Mouse (Mus musculus) heart, embryonic 13.5 days (tissue): ENCODE measurements at regions not wholly inside any gene's neighbourhood (a gene's known extent, or its start where the extent isn't known, plus 50 kb on each side); places are given as distances from the start of the nearest gene placed in this dataset.

ENCODE experiments used
- ATAC-seq: fragments of 200-750 bp; cut with Nextera tagmentation; 2 replicates; pipeline ENCODE4 v1.8.0; 2017; ENCODE audit warnings: moderate TSS enrichment; ENCODE audit not compliant: insufficient number of reproducible peaks, low FRiP score, low TSS enrichment; ENCODE audit errors: extremely low read depth
- H3K27ac ChIP-seq: fragments of 300-500 bp; sonication (generic); replicated peaks from 2 replicates; pipeline ENCODE4 v1.5.1; 2015; ENCODE audit warnings: moderate library complexity, mild to moderate bottlenecking, inconsistent platforms
- H3K27me3 ChIP-seq: fragments of 300-500 bp; sonication (generic); replicated peaks from 2 replicates; pipeline ENCODE4 v1.6.1; 2015; ENCODE audit warnings: mild to moderate bottlenecking, inconsistent platforms
- H3K36me3 ChIP-seq: fragments of 300-500 bp; sonication (generic); 2 replicates; pipeline ENCODE4 v1.6.1; 2015; ENCODE audit warnings: mild to moderate bottlenecking, inconsistent platforms
- H3K4me1 ChIP-seq: fragments of 300-500 bp; sonication (generic); 2 replicates; pipeline ENCODE4 v1.6.1; 2015; ENCODE audit warnings: inconsistent platforms
- H3K4me2 ChIP-seq: fragments of 300-500 bp; sonication (generic); 2 replicates; pipeline ENCODE4 v1.6.1; 2015; ENCODE audit warnings: inconsistent platforms, mild to moderate bottlenecking, moderate library complexity
- H3K4me3 ChIP-seq: fragments of 300-500 bp; sonication (generic); 2 replicates; pipeline ENCODE4 v1.5.1; 2015; ENCODE audit warnings: moderate library complexity, mild to moderate bottlenecking, inconsistent platforms
- H3K9ac ChIP-seq: fragments of 300-500 bp; sonication (generic); 2 replicates; pipeline ENCODE4 v1.6.1; 2015; ENCODE audit warnings: inconsistent platforms, mild to moderate bottlenecking, moderate library complexity
- H3K9me3 ChIP-seq: fragments of 300-500 bp; sonication (generic); 2 replicates; pipeline ENCODE4 v1.6.1; 2016; ENCODE audit warnings: inconsistent platforms
- WGBS: fragments of 180-500 bp; shearing (Covaris S2); methylation state at CpG from one replicate; pipeline ENCODE4 v1.1.7; 2015; ENCODE audit warnings: mixed read lengths; 5-methylcytosine and 5-hydroxymethylcytosine counted together

DNA sequence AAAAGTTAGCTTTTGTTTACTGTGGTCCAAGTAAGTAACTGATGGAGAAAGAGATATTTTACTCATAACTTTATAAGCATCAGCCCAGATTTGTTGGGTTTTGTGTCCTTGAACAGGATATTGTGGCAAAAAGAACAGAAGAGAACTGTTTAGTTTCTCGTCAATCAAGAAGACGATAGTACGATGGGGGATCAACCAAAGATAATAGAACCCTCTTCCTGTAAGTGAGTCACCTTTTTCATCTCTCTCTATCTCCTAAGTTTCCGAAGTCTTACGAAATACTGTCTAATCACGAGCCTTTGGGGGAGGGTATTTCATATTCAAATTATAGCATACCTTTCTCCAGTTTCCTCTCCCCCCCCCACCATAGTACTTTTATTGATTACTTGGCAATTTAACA, 1045.0 kb upstream of the Lrrc6 start:
- Histone ChIP-seq H3K4me3 (no peak overlapping the region), H3K4me2 (no peak overlapping the region), H3K27ac (no peak overlapping the region), H3K36me3 (no peaks in the 10 kb centered on the region), H3K9me3 (no peaks in the 10 kb centered on the region), H3K9ac (no peak overlapping the region), H3K4me1 (no peaks in the 10 kb centered on the region), H3K27me3 (no peaks in the 10 kb centered on the region)
- whole genome bisulfite sequencing, result 63% methylated on average over 6 of the region's 6 CpGs
- ATAC-seq, result no peak

DNA sequence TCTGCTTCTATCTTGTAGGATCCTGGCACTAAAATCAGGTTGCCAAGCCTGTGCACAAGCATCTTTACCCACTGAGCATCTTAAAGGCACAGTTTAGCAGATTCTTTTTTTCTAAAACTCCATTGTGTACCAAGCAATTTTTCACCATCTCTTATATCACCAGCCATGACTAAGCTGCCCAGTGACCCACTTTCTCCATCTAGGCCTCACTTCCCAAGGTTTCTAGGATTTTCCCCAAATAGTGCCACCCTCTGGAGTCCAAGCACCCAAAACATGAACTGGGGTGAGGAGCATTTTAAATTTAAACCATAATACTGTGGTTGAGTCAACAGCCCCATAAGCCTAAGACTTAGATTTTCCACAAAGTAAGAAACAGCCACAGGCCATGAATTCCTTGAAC, 1013.0 kb upstream of the Lrrc6 start:
- H3K27ac ChIP-seq, result no peak overlapping the region
- no peak for ATAC-seq

DNA sequence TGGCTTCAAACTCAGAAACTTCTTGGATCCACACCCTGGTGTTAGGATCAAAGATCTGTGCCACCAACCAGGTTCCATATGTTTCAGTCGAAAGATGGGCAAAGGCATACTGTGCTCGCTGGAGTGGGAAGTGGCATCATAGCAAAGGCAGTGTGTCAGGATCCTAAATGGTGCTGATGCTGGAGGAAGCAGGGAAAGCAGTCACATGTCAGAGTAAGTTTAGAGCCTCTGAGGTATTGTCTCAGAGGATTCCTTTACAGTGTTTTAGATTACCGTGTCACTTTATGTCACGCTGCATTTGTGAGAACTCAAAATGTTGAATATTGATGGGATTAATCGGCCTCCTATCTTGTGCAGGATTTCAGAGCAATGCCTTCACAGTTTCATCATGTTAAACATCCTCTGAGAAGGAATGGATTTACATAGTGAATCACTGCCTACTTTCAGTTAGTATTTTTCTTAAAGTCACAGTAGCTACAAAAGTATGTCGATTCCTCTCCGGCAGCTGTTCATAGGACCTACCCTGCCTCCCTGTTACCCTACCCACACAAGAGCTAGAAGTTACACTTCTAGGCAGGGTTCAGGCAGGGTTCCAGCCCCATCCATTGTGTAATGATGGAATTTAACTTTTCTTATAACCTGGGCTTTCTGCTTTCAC, 994.4 kb upstream of the Lrrc6 start:
- Histone ChIP-seq H3K4me3 (no peak overlapping the region), H3K27ac (no peak overlapping the region), H3K9me3 (no peaks in the 10 kb centered on the region), H3K4me2 (no peak overlapping the region), H3K4me1 (no peaks in the 10 kb centered on the region), H3K9ac (no peak overlapping the region), H3K27me3 (no peaks in the 10 kb centered on the region), H3K36me3 (no peaks in the 10 kb centered on the region)
- no peak for ATAC-seq
- 80% methylated on average over 7 of the region's 7 CpGs for whole genome bisulfite sequencing

More for the DNA sequence above, 1013.0 kb upstream of the Lrrc6 start:
- H3K9ac ChIP-seq, result no peak overlapping the region
- no peaks in the 10 kb centered on the region for H3K27me3 ChIP-seq
- no peaks in the 10 kb centered on the region for H3K36me3 ChIP-seq
- H3K4me2 ChIP-seq, result no peak overlapping the region
- no peak overlapping the region for H3K4me3 ChIP-seq
- H3K4me1 ChIP-seq, result no peaks in the 10 kb centered on the region
- H3K9me3 ChIP-seq, result no peaks in the 10 kb centered on the region

DNA sequence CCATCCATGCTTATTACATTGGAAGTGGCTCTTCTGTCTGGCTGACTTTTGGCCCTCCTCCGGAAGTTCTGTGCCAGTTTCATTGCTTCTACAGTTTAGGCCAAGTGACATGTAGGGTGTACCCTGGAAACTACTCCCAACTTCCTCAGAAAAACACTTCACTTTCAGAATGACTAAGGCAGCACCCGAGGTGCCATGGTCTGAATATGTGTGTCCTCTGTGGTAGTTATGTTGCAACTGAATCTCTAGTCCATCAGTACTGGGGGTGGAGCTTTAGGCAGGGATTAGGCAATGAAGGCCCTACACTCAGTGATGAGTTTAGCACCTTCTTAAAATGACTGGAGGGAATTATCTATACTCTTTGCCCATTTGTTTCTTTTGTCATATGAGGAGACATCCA, 981.0 kb upstream of the Lrrc6 start:
- Histone ChIP-seq H3K27ac (no peak overlapping the region), H3K4me3 (no peak overlapping the region), H3K4me1 (no peaks in the 10 kb centered on the region), H3K4me2 (no peak overlapping the region), H3K9ac (no peak overlapping the region), H3K9me3 (no peaks in the 10 kb centered on the region), H3K27me3 (no peaks in the 10 kb centered on the region), H3K36me3 (no peaks in the 10 kb centered on the region)
- ATAC-seq, result no peak
- WGBS, result 79% methylated on average over 2 of the region's 2 CpGs

DNA sequence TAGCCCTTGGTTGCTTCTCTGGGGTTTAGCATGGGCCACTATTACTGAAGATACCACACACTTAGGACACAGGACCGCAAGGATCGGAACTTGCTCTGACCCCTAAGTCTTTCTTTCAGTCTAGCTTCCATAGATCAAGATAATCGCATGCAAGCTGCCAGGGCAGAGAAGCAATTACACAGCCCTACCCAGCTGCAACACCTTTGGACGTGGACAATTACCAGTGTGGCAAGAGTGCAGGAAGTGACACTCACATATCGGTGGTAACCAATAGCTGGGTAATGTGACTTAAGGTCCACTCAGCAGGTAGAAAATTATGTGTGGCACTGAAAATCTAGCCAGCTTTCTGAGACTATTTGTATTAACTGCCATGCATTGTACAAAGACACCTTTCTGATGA, 973.6 kb upstream of the Lrrc6 start:
- no peaks in the 10 kb centered on the region for H3K9me3 ChIP-seq
- H3K4me3 ChIP-seq, result no peak overlapping the region
- no peaks in the 10 kb centered on the region for H3K36me3 ChIP-seq
- no peaks in the 10 kb centered on the region for H3K4me1 ChIP-seq
- H3K9ac ChIP-seq, result no peak overlapping the region
- 85% methylated on average over 5 of the region's 5 CpGs for WGBS
- ATAC-seq, result no peak
- H3K27ac ChIP-seq, result no peak overlapping the region
- H3K4me2 ChIP-seq, result no peak overlapping the region
- no peaks in the 10 kb centered on the region for H3K27me3 ChIP-seq

DNA sequence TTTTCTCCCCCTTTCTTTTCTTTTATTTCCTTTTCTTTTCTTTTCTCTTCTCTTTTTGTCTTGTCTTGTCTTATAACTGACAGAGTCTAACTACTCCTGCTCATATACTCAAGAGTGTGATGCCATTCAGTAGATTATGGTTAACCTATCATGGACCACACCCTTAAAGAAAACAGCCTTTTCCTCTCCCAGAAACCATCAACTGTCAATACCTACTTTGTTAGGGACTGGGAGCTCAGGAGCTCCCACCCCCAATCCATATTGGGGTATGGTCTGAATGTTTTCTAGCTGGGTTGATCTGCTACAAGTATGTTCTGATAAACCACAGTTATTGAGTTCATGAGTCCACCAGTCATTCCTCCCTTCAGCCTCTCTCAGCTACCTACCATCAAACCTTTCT, 972.3 kb upstream of the Lrrc6 start:
- no peaks in the 10 kb centered on the region for H3K4me1 ChIP-seq
- no peak overlapping the region for H3K4me3 ChIP-seq
- no peaks in the 10 kb centered on the region for H3K9me3 ChIP-seq
- no peak overlapping the region for H3K4me2 ChIP-seq
- ATAC-seq, result no peak
- H3K27me3 ChIP-seq, result no peaks in the 10 kb centered on the region
- no peaks in the 10 kb centered on the region for H3K36me3 ChIP-seq
- no peak overlapping the region for H3K27ac ChIP-seq
- no peak overlapping the region for H3K9ac ChIP-seq

DNA sequence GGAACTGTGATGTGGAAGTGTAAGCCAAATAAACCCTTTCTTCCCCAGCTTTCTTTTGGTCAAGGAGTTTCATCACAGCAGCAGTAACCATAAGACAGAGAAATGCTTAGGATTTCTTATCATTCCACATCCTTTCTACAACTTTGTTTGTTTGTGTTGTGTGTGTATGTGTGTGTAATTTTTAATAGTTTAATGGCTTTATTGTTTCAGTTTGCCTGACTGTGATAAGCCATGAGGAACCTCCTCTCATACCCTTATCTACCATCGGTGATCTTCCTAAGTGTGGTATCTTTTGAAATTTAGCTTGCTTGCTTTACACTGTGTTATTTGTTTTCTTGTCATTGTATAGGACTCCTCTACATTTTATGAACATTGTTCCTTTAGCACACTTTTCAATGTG, 970.6 kb upstream of the Lrrc6 start:
- Histone ChIP-seq H3K4me3 (no peak overlapping the region), H3K27me3 (no peaks in the 10 kb centered on the region), H3K9me3 (no peaks in the 10 kb centered on the region), H3K4me1 (no peaks in the 10 kb centered on the region), H3K9ac (no peak overlapping the region), H3K36me3 (no peaks in the 10 kb centered on the region), H3K4me2 (no peak overlapping the region), H3K27ac (no peak overlapping the region)
- WGBS, result 81% methylated on average over 1 of the region's 1 CpGs
- no peak for ATAC-seq

DNA sequence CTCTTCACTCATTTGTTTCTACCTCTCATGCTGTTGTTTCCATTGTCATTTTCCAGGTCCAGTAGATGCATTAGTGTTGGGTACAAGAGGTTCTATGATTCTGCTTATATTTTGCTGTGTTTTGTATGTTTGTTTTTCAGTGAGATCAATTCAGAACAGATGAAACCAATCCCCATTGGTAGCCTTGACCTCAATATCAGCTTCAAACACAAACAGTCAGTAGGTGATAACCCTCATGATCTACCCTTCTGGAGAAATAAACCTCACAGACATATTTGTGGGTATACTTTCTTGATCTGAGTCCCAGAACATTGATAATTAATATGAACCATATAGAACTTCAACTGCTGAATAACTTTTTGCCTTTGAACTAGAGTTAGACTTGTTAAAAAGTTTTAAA, 969.3 kb upstream of the Lrrc6 start:
- Histone ChIP-seq H3K4me2 (no peak overlapping the region), H3K36me3 (no peaks in the 10 kb centered on the region), H3K9ac (no peak overlapping the region), H3K27ac (no peak overlapping the region), H3K9me3 (no peaks in the 10 kb centered on the region), H3K4me1 (no peaks in the 10 kb centered on the region), H3K4me3 (no peak overlapping the region), H3K27me3 (no peaks in the 10 kb centered on the region)
- ATAC-seq, result no peak

DNA sequence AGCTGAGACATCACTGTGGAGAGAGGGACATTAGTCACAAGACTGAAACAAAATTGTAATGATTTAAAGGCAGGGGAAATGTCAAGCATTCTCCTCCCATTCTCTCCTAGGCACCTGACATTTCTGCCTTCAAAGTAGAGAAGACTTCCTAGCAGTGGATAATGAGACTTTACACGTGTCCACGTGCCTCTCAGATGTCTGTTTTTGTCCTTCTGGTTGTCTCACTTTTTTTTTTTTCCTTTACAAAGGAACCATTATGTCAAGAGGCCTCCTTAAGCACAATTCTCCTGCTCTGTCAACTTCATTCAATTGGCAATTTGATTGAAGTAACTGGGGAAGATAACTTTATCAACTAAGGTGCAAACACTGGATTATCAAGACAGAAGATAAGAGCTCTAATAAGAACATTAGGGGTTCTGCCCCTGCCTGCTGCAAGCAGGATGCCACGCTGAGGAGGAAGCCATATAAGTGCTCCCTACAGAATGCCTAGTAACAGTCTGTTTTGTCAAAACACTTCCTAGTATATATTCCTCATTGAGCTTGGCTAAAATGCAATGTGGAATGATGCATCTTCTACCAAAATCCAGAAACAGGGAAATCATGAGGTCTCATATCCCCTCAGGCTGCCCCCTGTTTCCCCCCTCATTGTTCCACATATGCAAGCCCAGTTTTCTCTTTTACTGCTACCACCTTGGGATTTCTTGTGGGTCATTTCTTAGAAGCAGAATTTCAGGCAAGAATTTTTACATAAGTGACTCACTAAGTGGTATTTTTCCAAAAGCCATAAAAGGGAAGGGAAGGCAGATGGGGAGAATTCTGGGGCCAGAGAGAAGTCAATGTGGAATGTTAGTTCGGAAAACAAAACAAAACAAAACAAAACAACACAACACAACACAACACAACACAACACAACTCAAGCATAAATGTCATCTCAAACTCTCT, 967.0 kb upstream of the Lrrc6 start:
- H3K9me3 ChIP-seq, result no peaks in the 10 kb centered on the region
- H3K4me2 ChIP-seq, result no peak overlapping the region
- no peaks in the 10 kb centered on the region for H3K36me3 ChIP-seq
- H3K9ac ChIP-seq, result no peak overlapping the region
- no peaks in the 10 kb centered on the region for H3K4me1 ChIP-seq
- ATAC-seq, result no peak
- H3K27ac ChIP-seq, result no peak overlapping the region
- no peak overlapping the region for H3K4me3 ChIP-seq
- H3K27me3 ChIP-seq, result no peaks in the 10 kb centered on the region
- WGBS, result 31% methylated on average over 4 of the region's 4 CpGs

DNA sequence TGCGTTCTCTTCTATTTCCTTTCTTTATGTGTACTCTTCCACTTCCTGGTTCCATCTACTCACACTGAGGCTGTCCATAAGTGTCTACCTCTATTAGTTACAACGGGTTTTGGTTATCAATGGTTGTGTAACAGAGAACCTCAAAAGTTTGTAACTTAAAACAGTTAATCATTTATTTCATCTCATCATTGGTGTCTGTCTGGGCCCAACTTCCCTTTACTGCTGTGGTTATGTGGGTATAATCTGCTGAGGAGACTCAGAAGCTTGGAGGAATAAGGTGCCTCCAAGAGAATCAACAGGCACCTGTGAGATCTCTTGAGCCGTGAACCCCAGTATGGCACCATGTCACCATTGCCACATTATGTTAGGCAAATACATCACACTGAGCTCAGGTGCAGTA, 962.2 kb upstream of the Lrrc6 start:
- no peaks in the 10 kb centered on the region for H3K36me3 ChIP-seq
- no peak overlapping the region for H3K27ac ChIP-seq
- peaks cover 13% of the 10 kb centered on the region for H3K4me1 ChIP-seq
- no peaks in the 10 kb centered on the region for H3K27me3 ChIP-seq
- WGBS, result 84% methylated on average over 3 of the region's 3 CpGs
- no peaks in the 10 kb centered on the region for H3K9me3 ChIP-seq
- H3K4me3 ChIP-seq, result no peak overlapping the region
- H3K9ac ChIP-seq, result no peak overlapping the region
- no peak overlapping the region for H3K4me2 ChIP-seq
- no peak for ATAC-seq

DNA sequence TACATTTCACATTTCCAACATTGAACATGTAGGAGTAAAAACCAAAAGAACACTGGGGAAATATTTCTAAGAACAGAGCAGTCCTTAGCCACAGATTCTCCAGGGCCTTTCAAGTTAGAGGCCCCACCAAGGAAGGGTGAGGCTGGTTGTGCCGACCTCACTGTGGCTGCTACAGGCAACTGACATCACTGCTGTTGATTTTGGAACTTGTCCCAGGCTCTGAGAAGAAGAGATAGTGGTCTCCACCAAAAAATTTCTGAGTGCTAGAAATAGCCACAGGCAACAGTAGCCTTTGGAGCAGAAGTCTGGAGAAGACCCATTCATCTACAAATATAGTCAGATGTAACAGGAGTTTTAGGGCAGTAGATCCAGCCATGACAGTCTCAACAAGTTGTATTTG, 959.7 kb upstream of the Lrrc6 start:
- Histone ChIP-seq H3K4me2 (no peak overlapping the region), H3K4me1 (peaks cover 13% of the 10 kb centered on the region), H3K9me3 (no peaks in the 10 kb centered on the region), H3K4me3 (no peak overlapping the region), H3K36me3 (no peaks in the 10 kb centered on the region), H3K9ac (no peak overlapping the region), H3K27me3 (no peaks in the 10 kb centered on the region), H3K27ac (no peak overlapping the region)
- WGBS, result 6% methylated on average over 1 of the region's 1 CpGs
- no peak for ATAC-seq

DNA sequence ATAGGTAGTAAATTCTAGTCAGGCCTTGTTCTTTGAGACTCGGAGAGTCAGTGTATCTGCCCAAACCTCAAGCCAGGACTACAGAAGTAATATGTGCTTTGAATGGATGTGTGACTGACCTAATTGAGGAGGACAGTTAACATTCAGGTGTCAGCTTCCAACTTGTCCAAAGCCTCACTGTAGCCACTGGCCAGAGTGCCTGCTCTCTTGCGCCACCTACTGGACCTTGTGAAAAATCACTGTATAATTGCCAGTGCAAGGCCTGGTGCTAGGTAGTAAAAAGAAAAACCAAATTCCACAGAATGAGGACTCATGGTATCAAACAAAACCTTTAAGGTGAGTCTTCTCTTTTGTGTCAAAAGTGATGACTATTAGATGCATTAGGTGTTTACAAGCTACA, 933.6 kb upstream of the Lrrc6 start:
- ATAC-seq, result no peak
- no peak overlapping the region for H3K27ac ChIP-seq
- no peaks in the 10 kb centered on the region for H3K27me3 ChIP-seq
- H3K4me2 ChIP-seq, result no peak overlapping the region
- WGBS, result 21% methylated on average over 2 of the region's 2 CpGs
- no peak overlapping the region for H3K4me3 ChIP-seq
- no peak overlapping the region for H3K9ac ChIP-seq
- H3K36me3 ChIP-seq, result no peaks in the 10 kb centered on the region
- H3K4me1 ChIP-seq, result no peaks in the 10 kb centered on the region
- H3K9me3 ChIP-seq, result no peaks in the 10 kb centered on the region
